Mouse (Mus musculus) embryonic facial prominence, embryonic 12.5 days (tissue): ENCODE results near the gene Pgm5. TPM values are rescaled to one million over a fixed set of nuclear protein-coding genes. Genes with fewer than 3 reads are reported as not detected.
"Not testable (repeated sequence)": the region's sequence is repeated elsewhere in the genome, so short reads cannot be mapped to it uniquely, and the experiment has no call there.

Source experiments
- ATAC-seq: fragments of 200-750 bp; cut with Nextera tagmentation; 2 replicates; pipeline ENCODE4 v1.8.0; 2017; ENCODE audit not compliant: insufficient number of reproducible peaks, insufficient read depth, low FRiP score, low TSS enrichment
- H3K27ac ChIP-seq: fragments of 300-500 bp; sonication (generic); 2 replicates; pipeline ENCODE4 v1.5.1; 2016; ENCODE audit warnings: mild to moderate bottlenecking
- H3K27me3 ChIP-seq: fragments of 300-500 bp; sonication (generic); 2 replicates; pipeline ENCODE4 v1.6.1; 2016; ENCODE audit warnings: mild to moderate bottlenecking, moderate library complexity
- H3K36me3 ChIP-seq: fragments of 300-500 bp; sonication (generic); 2 replicates; pipeline ENCODE4 v1.6.1; 2016; ENCODE audit warnings: mild to moderate bottlenecking
- H3K4me1 ChIP-seq: fragments of 300-500 bp; sonication (generic); 2 replicates; pipeline ENCODE4 v1.6.1; 2016
- H3K4me2 ChIP-seq: fragments of 300-500 bp; sonication (generic); replicated peaks from 2 replicates; pipeline ENCODE4 v1.6.1; 2016; ENCODE audit warnings: mild to moderate bottlenecking, moderate library complexity
- H3K4me3 ChIP-seq: fragments of 300-500 bp; sonication (generic); 2 replicates; pipeline ENCODE4 v1.5.1; 2016; ENCODE audit warnings: mild to moderate bottlenecking
- H3K9ac ChIP-seq: fragments of 300-500 bp; sonication (generic); 2 replicates; pipeline ENCODE4 v1.6.1; 2016; ENCODE audit warnings: mild to moderate bottlenecking, moderate library complexity
- H3K9me3 ChIP-seq: fragments of 300-500 bp; sonication (generic); 2 replicates; pipeline ENCODE4 v1.6.1; 2016; ENCODE audit warnings: mild to moderate bottlenecking, moderate library complexity
- WGBS: fragments of 180-500 bp; shearing (Covaris S2); methylation state at CpG from one replicate; pipeline ENCODE4 v1.1.7; 2016; 5-methylcytosine and 5-hydroxymethylcytosine counted together
- polyA plus RNA-seq: library from polyadenylated mRNA; unstranded; fragments of >200 nt; fragmentation: Nextera tagmentation; extraction: Ambion mirVana; gene quantifications from 2 replicates; pipeline ENCODE4 v1.2.1, GENCODE M21; 2016

Pgm5 gene
- polyA plus RNA-seq, 1 experiment from 2014 or later, result 3.3 TPM

DNA sequence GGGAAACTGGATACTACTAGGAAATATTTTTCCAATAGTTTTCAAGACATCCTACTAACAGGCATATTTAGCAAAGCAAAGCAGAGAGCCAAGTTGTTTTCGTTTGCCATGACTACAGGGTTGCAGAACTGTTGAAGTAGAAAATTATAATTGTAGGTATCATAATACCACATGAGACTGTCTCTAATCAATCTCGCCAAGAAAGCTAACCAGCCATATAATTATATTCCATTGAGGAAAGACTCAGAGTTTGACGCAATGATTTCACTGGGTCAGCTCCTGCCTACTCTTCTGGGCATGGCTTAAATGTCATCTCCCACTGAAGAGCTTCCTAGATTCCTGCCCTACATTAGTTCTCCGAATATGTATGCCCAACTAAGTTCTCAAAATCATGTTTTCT, 142.2 kb downstream of the Pgm5 start:
- no peaks in the 10 kb centered on the region for H3K27me3 ChIP-seq
- ATAC-seq, result no peak
- H3K36me3 ChIP-seq, result no peaks in the 10 kb centered on the region
- no peak overlapping the region for H3K4me3 ChIP-seq
- H3K4me2 ChIP-seq, result no peak overlapping the region
- no peaks in the 10 kb centered on the region for H3K9me3 ChIP-seq
- 58% methylated on average over 4 of the region's 4 CpGs for WGBS
- H3K27ac ChIP-seq, result no peak overlapping the region
- no peak overlapping the region for H3K9ac ChIP-seq
- no peaks in the 10 kb centered on the region for H3K4me1 ChIP-seq

DNA sequence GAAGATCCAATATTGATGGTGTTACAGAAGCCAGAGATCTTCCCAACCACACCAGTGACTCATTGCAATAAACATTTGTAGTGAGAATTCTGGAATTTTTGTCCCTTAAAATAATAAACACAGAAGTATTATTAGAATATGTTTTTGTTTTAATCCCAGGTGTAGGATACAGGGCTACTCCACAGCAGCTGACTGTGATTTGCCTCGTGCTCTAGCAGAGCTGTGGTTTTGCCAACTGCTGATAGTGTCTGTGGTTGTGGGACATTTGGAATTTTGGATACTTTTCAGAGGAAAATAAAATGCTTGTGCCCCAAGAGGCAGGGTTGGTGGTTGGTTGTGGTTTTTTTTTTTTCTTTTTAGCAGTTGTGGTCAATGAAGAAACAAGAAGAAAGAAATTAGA, 143.6 kb downstream of the Pgm5 start:
- H3K27ac ChIP-seq, result no peak overlapping the region
- H3K27me3 ChIP-seq, result no peaks in the 10 kb centered on the region
- no peak for ATAC-seq
- H3K4me3 ChIP-seq, result no peak overlapping the region
- H3K4me1 ChIP-seq, result no peaks in the 10 kb centered on the region
- no peak overlapping the region for H3K4me2 ChIP-seq
- 63% methylated on average over 1 of the region's 1 CpGs for WGBS
- H3K9me3 ChIP-seq, result no peaks in the 10 kb centered on the region
- no peak overlapping the region for H3K9ac ChIP-seq
- no peaks in the 10 kb centered on the region for H3K36me3 ChIP-seq

DNA sequence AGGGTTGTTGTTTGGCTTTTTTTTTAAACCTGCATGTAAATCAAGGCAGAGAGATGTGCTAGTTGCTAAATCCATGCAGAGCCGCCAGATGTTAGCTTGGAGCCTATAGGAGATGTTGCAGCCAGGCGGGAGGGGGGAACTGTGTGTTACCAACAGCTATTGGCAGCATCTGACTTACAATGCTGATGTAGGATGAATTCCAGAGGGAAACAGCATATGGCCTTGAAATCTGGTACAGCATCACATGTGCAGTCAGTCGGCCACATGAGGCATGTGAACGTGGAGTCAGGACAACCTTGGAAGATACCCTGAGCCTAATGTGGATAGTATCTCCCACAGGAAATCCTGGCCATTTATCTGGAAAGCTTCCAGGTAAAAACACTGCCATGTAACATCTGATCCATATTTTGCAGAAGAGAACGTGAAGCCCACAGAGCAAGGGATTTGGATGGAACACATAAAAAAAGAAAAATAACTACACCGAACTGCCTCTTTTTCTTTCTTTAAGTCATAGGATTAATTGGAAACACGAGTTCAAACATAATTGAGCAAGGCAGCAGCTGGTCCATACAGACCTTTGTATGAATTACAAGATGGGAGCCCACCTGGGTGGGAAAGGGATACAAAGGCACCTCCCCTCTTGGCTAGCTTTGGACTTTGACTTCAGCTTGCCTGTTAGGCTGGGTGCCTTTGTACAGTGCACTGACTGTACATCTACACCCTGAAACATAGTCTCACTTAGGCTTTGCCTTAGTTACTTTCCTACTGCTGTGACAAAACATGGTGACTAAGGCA, 145.2 kb downstream of the Pgm5 start:
- Histone ChIP-seq H3K4me2 (no peak overlapping the region), H3K9me3 (no peaks in the 10 kb centered on the region), H3K9ac (no peak overlapping the region), H3K36me3 (no peaks in the 10 kb centered on the region), H3K27ac (no peak overlapping the region), H3K27me3 (no peaks in the 10 kb centered on the region), H3K4me3 (no peak overlapping the region), H3K4me1 (no peaks in the 10 kb centered on the region)
- ATAC-seq, result no peak
- WGBS, result 68% methylated on average over 7 of the region's 7 CpGs

DNA sequence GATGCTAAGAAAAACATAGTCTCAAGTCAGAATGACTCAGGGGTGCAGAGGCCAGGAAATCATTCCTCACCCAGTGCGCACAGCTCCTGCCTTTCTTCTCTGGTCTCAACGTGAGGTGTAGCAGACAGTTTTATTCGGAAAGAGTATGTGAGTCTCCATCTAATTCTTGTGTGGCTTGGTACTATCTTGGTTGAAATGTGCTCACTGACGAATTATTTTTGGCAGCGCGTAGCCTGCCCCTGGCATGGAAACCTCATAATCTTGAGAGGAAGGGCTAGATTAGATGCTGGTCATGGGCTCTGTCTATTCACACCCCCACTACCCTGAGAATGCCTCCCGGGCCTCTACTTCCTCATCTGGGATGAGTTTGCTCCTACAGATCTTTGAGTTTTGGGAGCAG, 153.6 kb downstream of the Pgm5 start:
- ATAC-seq, result no peak
- Histone ChIP-seq H3K4me3 (no peak overlapping the region), H3K9me3 (no peaks in the 10 kb centered on the region), H3K27me3 (no peaks in the 10 kb centered on the region), H3K27ac (no peak overlapping the region), H3K4me2 (no peak overlapping the region), H3K4me1 (0 out of 2 replicates have a peak, but pooled peaks cover 4% of the 10 kb centered on the region), H3K9ac (no peak overlapping the region), H3K36me3 (no peaks in the 10 kb centered on the region)
- 81% methylated on average over 7 of the region's 7 CpGs for whole genome bisulfite sequencing

DNA sequence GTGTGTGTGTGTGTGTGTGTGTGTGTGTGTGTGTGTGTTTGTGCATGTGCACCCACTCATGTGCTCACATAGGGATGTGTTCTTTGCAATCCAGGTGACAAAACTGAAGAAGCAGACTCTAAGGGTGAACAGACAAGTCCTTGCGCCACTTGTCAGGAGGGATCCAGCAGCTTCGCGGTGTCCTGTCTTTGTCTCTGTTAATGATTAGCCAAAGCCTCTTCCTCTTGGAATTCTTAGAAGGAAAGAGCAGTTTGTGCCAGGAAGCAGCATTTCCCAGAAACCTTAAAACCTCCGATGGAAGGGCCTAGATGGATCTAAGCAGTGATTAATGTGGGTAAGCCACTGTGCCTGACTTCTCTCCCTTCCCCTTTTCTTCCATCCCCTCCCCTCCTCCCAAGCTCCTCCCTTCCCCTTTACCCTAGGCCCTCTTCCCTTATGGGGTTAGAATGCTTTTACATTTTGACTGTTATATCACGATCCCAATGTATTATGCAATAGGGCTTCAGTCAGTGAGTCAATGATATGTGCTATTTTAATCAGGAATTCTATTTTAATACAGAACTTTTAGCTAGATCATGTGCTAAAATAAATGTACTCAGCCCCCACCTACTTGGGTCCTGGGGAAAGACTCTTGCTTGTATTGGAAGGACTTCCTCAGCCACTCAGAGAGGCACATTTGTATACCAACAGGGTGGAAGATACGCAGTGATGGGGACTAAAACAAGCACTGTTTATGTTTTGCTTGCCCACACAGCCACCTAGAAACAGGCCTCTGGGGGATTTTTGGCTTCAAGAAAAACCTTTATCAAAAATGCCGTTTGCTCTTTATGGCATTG, 154.4 kb downstream of the Pgm5 start:
- 75% methylated on average over 7 of the region's 7 CpGs for WGBS
- ATAC-seq, result no peak
- H3K27me3 ChIP-seq, result no peaks in the 10 kb centered on the region
- no peak overlapping the region for H3K27ac ChIP-seq
- H3K36me3 ChIP-seq, result no peaks in the 10 kb centered on the region
- no peak overlapping the region for H3K4me2 ChIP-seq
- 0 out of 2 replicates have a peak, but pooled peaks cover 8% of the 10 kb centered on the region for H3K4me1 ChIP-seq
- no peaks in the 10 kb centered on the region for H3K9me3 ChIP-seq
- no peak overlapping the region for H3K4me3 ChIP-seq
- H3K9ac ChIP-seq, result no peak overlapping the region

GRCm38 (mm10) chr19:24705395-24705794, 156.3 kb downstream of the Pgm5 start:
- no peaks in the 10 kb centered on the region for H3K36me3 ChIP-seq
- no peak overlapping the region for H3K4me3 ChIP-seq
- no peak overlapping the region for H3K4me2 ChIP-seq
- no peak overlapping the region for H3K27ac ChIP-seq
- no peaks in the 10 kb centered on the region for H3K9me3 ChIP-seq
- ATAC-seq, result no peak
- H3K27me3 ChIP-seq, result no peaks in the 10 kb centered on the region
- H3K4me1 ChIP-seq, result 0 out of 2 replicates have a peak, but pooled peaks cover 8% of the 10 kb centered on the region
- no peak overlapping the region for H3K9ac ChIP-seq
- 65% methylated on average over 1 of the region's 1 CpGs for WGBS

DNA sequence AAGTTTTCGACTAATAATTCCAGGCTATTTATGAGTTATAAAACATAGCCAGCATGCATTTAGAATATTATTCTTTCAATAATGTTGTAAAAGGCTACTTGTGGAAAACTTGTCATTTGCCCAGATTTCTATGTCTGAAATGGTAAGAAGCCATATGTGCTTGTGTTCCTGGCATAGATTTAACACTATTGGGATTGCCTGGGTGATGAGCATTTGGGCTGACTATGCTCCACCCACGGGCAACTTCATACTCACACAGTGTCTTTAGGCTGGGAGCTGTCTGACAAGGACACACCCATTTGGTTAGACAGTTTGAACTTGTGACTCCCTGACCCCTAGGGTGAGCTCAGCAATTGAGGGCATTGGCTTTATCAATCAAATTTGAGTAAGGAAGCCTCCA, 157.3 kb downstream of the Pgm5 start:
- Histone ChIP-seq H3K27me3 (no peaks in the 10 kb centered on the region), H3K9ac (no peak overlapping the region), H3K4me3 (no peak overlapping the region), H3K36me3 (no peaks in the 10 kb centered on the region), H3K9me3 (no peaks in the 10 kb centered on the region), H3K4me1 (0 out of 2 replicates have a peak, but pooled peaks cover 8% of the 10 kb centered on the region), H3K4me2 (no peak overlapping the region), H3K27ac (no peak overlapping the region)
- ATAC-seq, result no peak
- WGBS, result 76% methylated on average over 2 of the region's 2 CpGs

DNA sequence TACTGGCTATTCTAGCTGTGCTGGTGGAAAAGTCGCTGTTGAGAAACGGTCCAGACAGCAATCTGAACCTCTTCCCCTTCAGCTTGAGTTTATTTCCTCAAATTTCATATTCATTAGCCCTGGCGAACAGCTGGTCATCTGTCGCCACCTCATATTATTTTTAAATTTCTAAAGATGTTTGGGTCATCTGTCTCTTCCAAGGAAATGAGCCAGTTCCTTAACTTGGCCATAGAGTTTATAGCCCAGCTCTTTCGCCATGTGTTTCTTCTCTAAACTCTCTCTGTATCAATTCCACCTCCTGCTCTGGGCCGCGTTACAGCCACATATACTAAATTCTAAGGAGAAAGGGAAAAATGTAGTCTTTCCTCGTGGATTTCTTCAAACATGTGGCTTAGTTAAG, 158.0 kb downstream of the Pgm5 start:
- no peak overlapping the region for H3K27ac ChIP-seq
- ATAC-seq, result no peak
- H3K36me3 ChIP-seq, result no peaks in the 10 kb centered on the region
- no peak overlapping the region for H3K9ac ChIP-seq
- H3K4me3 ChIP-seq, result no peak overlapping the region
- H3K4me2 ChIP-seq, result no peak overlapping the region
- 61% methylated on average over 8 of the region's 8 CpGs for WGBS
- 0 out of 2 replicates have a peak, but pooled peaks cover 8% of the 10 kb centered on the region for H3K4me1 ChIP-seq
- no peaks in the 10 kb centered on the region for H3K9me3 ChIP-seq
- H3K27me3 ChIP-seq, result no peaks in the 10 kb centered on the region

DNA sequence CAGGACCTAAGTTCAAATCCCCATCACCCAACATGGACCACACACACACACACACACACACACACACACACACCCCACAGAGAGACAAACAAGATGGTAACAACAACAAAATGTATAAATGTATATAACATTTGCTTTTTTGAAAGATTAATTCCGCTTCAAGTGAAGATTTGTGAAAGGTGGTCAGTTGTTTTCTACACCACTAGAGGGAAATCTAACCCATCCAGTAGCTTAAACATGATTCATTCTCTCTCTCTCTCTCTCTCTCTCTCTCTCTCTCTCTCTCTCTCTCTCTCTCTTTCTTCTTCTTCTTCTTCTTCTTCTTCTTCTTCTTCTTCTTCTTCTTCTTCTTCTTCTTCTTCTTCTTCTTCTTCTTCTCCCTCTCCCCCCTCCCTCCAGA, 158.5 kb downstream of the Pgm5 start:
- not testable (repeated sequence) for H3K9me3 ChIP-seq, H3K27ac ChIP-seq, ATAC-seq, H3K36me3 ChIP-seq, H3K27me3 ChIP-seq, H3K4me2 ChIP-seq, H3K4me3 ChIP-seq, H3K9ac ChIP-seq, H3K4me1 ChIP-seq
- 50% methylated on average over 1 of the region's 1 CpGs for WGBS

DNA sequence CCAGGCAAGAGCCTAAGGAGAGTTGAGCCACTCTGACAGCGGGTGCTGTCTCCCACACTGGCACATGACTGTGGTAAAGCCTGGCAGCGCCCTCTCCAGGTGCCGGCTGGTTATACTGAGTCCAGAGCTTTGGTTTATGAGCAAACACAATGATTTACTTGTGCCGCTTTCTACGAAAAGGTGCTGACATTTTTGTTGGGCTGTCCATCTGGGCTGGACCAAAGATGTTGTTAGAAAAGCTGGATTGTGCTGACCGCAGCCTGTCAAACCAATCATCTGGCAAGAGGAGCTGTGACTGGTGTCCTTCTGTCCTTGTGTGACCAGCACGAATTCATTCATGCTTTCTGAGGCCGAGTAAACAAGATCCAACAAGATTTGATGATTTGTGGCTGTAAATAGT, 159.9 kb downstream of the Pgm5 start:
- no peak overlapping the region for H3K9ac ChIP-seq
- no peak overlapping the region for H3K4me3 ChIP-seq
- no peaks in the 10 kb centered on the region for H3K27me3 ChIP-seq
- no peak overlapping the region for H3K4me2 ChIP-seq
- WGBS, result 66% methylated on average over 8 of the region's 8 CpGs
- H3K4me1 ChIP-seq, result peaks cover 6% of the 10 kb centered on the region; the same call in 1 of the 2 replicates
- no peaks in the 10 kb centered on the region for H3K9me3 ChIP-seq
- no peaks in the 10 kb centered on the region for H3K36me3 ChIP-seq
- no peak for ATAC-seq
- H3K27ac ChIP-seq, result no peak overlapping the region

GRCm38 (mm10) chr19:24700664-24701063, 161.0 kb downstream of the Pgm5 start:
- no peaks in the 10 kb centered on the region for H3K9me3 ChIP-seq
- peaks cover 4% of the 10 kb centered on the region; the same call in 1 of the 2 replicates for H3K4me1 ChIP-seq
- no peaks in the 10 kb centered on the region for H3K36me3 ChIP-seq
- no peak overlapping the region for H3K27ac ChIP-seq
- ATAC-seq, result no peak
- WGBS, result 87% methylated on average over 5 of the region's 5 CpGs
- H3K4me3 ChIP-seq, result no peak overlapping the region
- H3K27me3 ChIP-seq, result no peaks in the 10 kb centered on the region
- H3K4me2 ChIP-seq, result no peak overlapping the region
- H3K9ac ChIP-seq, result no peak overlapping the region

- H3K9me3 ChIP-seq, result no peaks in the 10 kb centered on the region
- H3K36me3 ChIP-seq, result no peaks in the 10 kb centered on the region
- H3K9ac ChIP-seq, result no peak overlapping the region
- H3K27me3 ChIP-seq, result no peaks in the 10 kb centered on the region
- no peak overlapping the region for H3K27ac ChIP-seq
- H3K4me2 ChIP-seq, result no peak overlapping the region
- no peak for ATAC-seq
- no peak overlapping the region for H3K4me3 ChIP-seq
- H3K4me1 ChIP-seq, result peaks cover 4% of the 10 kb centered on the region; the same call in 1 of the 2 replicates
Measured at GRCm38 (mm10) chr19:24699910-24700309, 161.7 kb downstream of the Pgm5 start.
